Mouse (Mus musculus): ENCODE data around the gene Cib1. TPM values are rescaled to one million over a fixed set of nuclear protein-coding genes. Genes with fewer than 3 reads are reported as not detected.
A peak's percentile ranks its signal among the peaks of the same experiment; 100 is the strongest.

Cib1 gene
- total RNA-seq (2014; rRNA removed) (15.2 and 22.3 TPM in 2 replicates), polyA plus RNA-seq (2015; fragmentation: Nextera tagmentation; extraction: Ambion mirVana) (30.6 and 33.7 TPM in 2 replicates)

- Histone ChIP-seq H3K9ac (replicated peaks; ENCODE audit: low read length, poor library complexity, severe bottlenecking) (peak within 1 kb of the TSS; percentile 62), H3K27me3 (ENCODE audit: insufficient read depth, low read length) (no peaks in the 10 kb centered on the region; the same call in 1 of the 2 replicates), H3K9me3 (ENCODE audit: low read length) (no peaks in the 10 kb centered on the region), H3K4me1 (ENCODE audit: insufficient read depth, low read length) (no peaks in the 10 kb centered on the region), H3K36me3 (ENCODE audit: insufficient read depth, low read length) (0 out of 2 replicates have a peak, but pooled peaks cover 3% of the 10 kb centered on the region), H3K4me3 (ENCODE audit: low read depth, low read length) (peak within 1 kb of the TSS; percentile 68), H3K27ac (ENCODE audit: low read depth, low read length) (peak within 1 kb of the TSS; percentile 67; the same call in 1 of the 2 replicates), H3K4me2 (ENCODE audit: low read depth, low read length, poor library complexity, severe bottlenecking) (peak within 1 kb of the TSS; percentile 76)
- no peak for TF ChIP-seq CTCF (IDR thresholded peaks at IDR 0.05)
- DNase-seq (ENCODE audit: low spot score) (peak; percentile 97), ATAC-seq (ENCODE audit: low FRiP score) (peak; percentile 95)
- under 1% methylated on average over 56 of the region's 56 CpGs for WGBS
Measured at GRCm38 (mm10) chr7:80232489-80233029, at the start of gene Cib1, which contains the start of gene Gdpgp1. Gene Cib1, minus strand, starts transcription at chr7:80232813. Gene Gdpgp1, plus strand, starts transcription at chr7:80232865.

- peaks cover 70% of the 10 kb centered on the region for H3K36me3 ChIP-seq (ENCODE audit: insufficient read depth, low read length)
- no peak overlapping the region for H3K9ac ChIP-seq (replicated peaks; ENCODE audit: low read length, poor library complexity, severe bottlenecking)
- no peak for TF ChIP-seq CTCF (IDR thresholded peaks at IDR 0.05)
- no peaks in the 10 kb centered on the region for H3K9me3 ChIP-seq (ENCODE audit: low read length)
- H3K4me2 ChIP-seq (ENCODE audit: low read depth, low read length, poor library complexity, severe bottlenecking), result no peak overlapping the region
- no peaks in the 10 kb centered on the region for H3K27me3 ChIP-seq (ENCODE audit: insufficient read depth, low read length)
- ATAC-seq (ENCODE audit: low FRiP score) (no peak), DNase-seq (ENCODE audit: low spot score) (no peak)
- no peaks in the 10 kb centered on the region for H3K4me1 ChIP-seq (ENCODE audit: insufficient read depth, low read length)
- H3K4me3 ChIP-seq (ENCODE audit: low read depth, low read length), result no peak overlapping the region
- no peak overlapping the region for H3K27ac ChIP-seq (ENCODE audit: low read depth, low read length)
- 83% methylated on average over 3 of the region's 3 CpGs for WGBS
Measured at GRCm38 (mm10) chr7:80281646-80282045, 49.0 kb upstream of the Cib1 start.

GRCm38 (mm10) chr7:80280998-80281397, 48.4 kb upstream of the Cib1 start:
- no peak overlapping the region for H3K4me3 ChIP-seq (ENCODE audit: low read depth, low read length)
- H3K27ac ChIP-seq (ENCODE audit: low read depth, low read length), result no peak overlapping the region
- TF ChIP-seq CTCF (IDR thresholded peaks at IDR 0.05), result peak; percentile 37
- ATAC-seq (ENCODE audit: low FRiP score) (no peak), DNase-seq (ENCODE audit: low spot score) (no peak)
- no peak overlapping the region for H3K4me2 ChIP-seq (ENCODE audit: low read depth, low read length, poor library complexity, severe bottlenecking)
- peaks cover 70% of the 10 kb centered on the region for H3K36me3 ChIP-seq (ENCODE audit: insufficient read depth, low read length)
- WGBS, result 83% methylated on average over 2 of the region's 2 CpGs
- H3K27me3 ChIP-seq (ENCODE audit: insufficient read depth, low read length), result no peaks in the 10 kb centered on the region
- H3K9me3 ChIP-seq (ENCODE audit: low read length), result no peaks in the 10 kb centered on the region
- H3K4me1 ChIP-seq (ENCODE audit: insufficient read depth, low read length), result no peaks in the 10 kb centered on the region
- H3K9ac ChIP-seq (replicated peaks; ENCODE audit: low read length, poor library complexity, severe bottlenecking), result no peak overlapping the region

GRCm38 (mm10) chr7:80280032-80280431, 47.4 kb upstream of the Cib1 start:
- H3K4me1 ChIP-seq (ENCODE audit: insufficient read depth, low read length), result no peaks in the 10 kb centered on the region
- no peak for TF ChIP-seq CTCF (IDR thresholded peaks at IDR 0.05)
- no peak overlapping the region for H3K4me2 ChIP-seq (ENCODE audit: low read depth, low read length, poor library complexity, severe bottlenecking)
- H3K27ac ChIP-seq (ENCODE audit: low read depth, low read length), result no peak overlapping the region
- H3K36me3 ChIP-seq (ENCODE audit: insufficient read depth, low read length), result peaks cover 66% of the 10 kb centered on the region
- no peak overlapping the region for H3K4me3 ChIP-seq (ENCODE audit: low read depth, low read length)
- H3K27me3 ChIP-seq (ENCODE audit: insufficient read depth, low read length), result no peaks in the 10 kb centered on the region
- H3K9ac ChIP-seq (replicated peaks; ENCODE audit: low read length, poor library complexity, severe bottlenecking), result no peak overlapping the region
- ATAC-seq (ENCODE audit: low FRiP score), result no peak
- no peak for DNase-seq (ENCODE audit: low spot score)
- WGBS, result 89% methylated on average over 10 of the region's 10 CpGs
- peaks cover 3% of the 10 kb centered on the region; the same call in 1 of the 2 replicates for H3K9me3 ChIP-seq (ENCODE audit: low read length)

GRCm38 (mm10) chr7:80276374-80276773, 43.8 kb upstream of the Cib1 start:
- no peak for TF ChIP-seq CTCF (IDR thresholded peaks at IDR 0.05)
- Histone ChIP-seq H3K9ac (replicated peaks; ENCODE audit: low read length, poor library complexity, severe bottlenecking) (no peak overlapping the region), H3K4me3 (ENCODE audit: low read depth, low read length) (no peak overlapping the region), H3K27ac (ENCODE audit: low read depth, low read length) (no peak overlapping the region), H3K4me2 (ENCODE audit: low read depth, low read length, poor library complexity, severe bottlenecking) (no peak overlapping the region), H3K9me3 (ENCODE audit: low read length) (peaks cover 5% of the 10 kb centered on the region; the same call in 1 of the 2 replicates), H3K27me3 (ENCODE audit: insufficient read depth, low read length) (no peaks in the 10 kb centered on the region), H3K4me1 (ENCODE audit: insufficient read depth, low read length) (no peaks in the 10 kb centered on the region), H3K36me3 (ENCODE audit: insufficient read depth, low read length) (peaks cover 54% of the 10 kb centered on the region)
- DNase-seq (ENCODE audit: low spot score) (no peak), ATAC-seq (ENCODE audit: low FRiP score) (no peak)
- 99% methylated on average over 4 of the region's 4 CpGs for WGBS

GRCm38 (mm10) chr7:80273456-80273855, 40.8 kb upstream of the Cib1 start:
- Histone ChIP-seq H3K4me1 (ENCODE audit: insufficient read depth, low read length) (peaks cover 13% of the 10 kb centered on the region), H3K27ac (ENCODE audit: low read depth, low read length) (no peak overlapping the region), H3K9me3 (ENCODE audit: low read length) (peaks cover 5% of the 10 kb centered on the region; the same call in 1 of the 2 replicates), H3K9ac (replicated peaks; ENCODE audit: low read length, poor library complexity, severe bottlenecking) (no peak overlapping the region), H3K4me2 (ENCODE audit: low read depth, low read length, poor library complexity, severe bottlenecking) (no peak overlapping the region), H3K27me3 (ENCODE audit: insufficient read depth, low read length) (no peaks in the 10 kb centered on the region), H3K36me3 (ENCODE audit: insufficient read depth, low read length) (peaks cover 42% of the 10 kb centered on the region), H3K4me3 (ENCODE audit: low read depth, low read length) (no peak overlapping the region)
- 93% methylated on average over 2 of the region's 2 CpGs for WGBS
- DNase-seq (ENCODE audit: low spot score), result no peak
- ATAC-seq (ENCODE audit: low FRiP score), result no peak
- no peak for TF ChIP-seq CTCF (IDR thresholded peaks at IDR 0.05)

All from midbrain, postnatal 0 days (tissue).